Mouse (Mus musculus) embryonic facial prominence, embryonic 15.5 days (tissue): ENCODE data around the gene Olfr1337. TPM values are rescaled to one million over a fixed set of nuclear protein-coding genes. Genes with fewer than 3 reads are reported as not detected.
"Not testable (repeated sequence)": the region's sequence is repeated elsewhere in the genome, so short reads cannot be mapped to it uniquely, and the experiment has no call there.

Source experiments
- ATAC-seq: fragments of 200-750 bp; cut with Nextera tagmentation; 2 replicates; pipeline ENCODE4 v1.8.0; 2017; ENCODE audit warnings: low read depth, moderate TSS enrichment; ENCODE audit not compliant: insufficient number of reproducible peaks, low FRiP score, low TSS enrichment
- H3K27ac ChIP-seq: fragments of 300-500 bp; sonication (generic); replicated peaks from 2 replicates; pipeline ENCODE4 v1.5.1; 2015; ENCODE audit warnings: mild to moderate bottlenecking, inconsistent platforms
- H3K27me3 ChIP-seq: fragments of 300-500 bp; sonication (generic); 2 replicates; pipeline ENCODE4 v1.6.1; 2015; ENCODE audit warnings: inconsistent platforms
- H3K36me3 ChIP-seq: fragments of 300-500 bp; sonication (generic); 2 replicates; pipeline ENCODE4 v1.6.1; 2015; ENCODE audit warnings: mild to moderate bottlenecking, inconsistent platforms
- H3K4me1 ChIP-seq: fragments of 300-500 bp; sonication (generic); 2 replicates; pipeline ENCODE4 v1.6.1; 2015; ENCODE audit warnings: inconsistent platforms
- H3K4me2 ChIP-seq: fragments of 300-500 bp; sonication (generic); replicated peaks from 2 replicates; pipeline ENCODE4 v1.6.1; 2015; ENCODE audit warnings: mild to moderate bottlenecking, inconsistent platforms
- H3K4me3 ChIP-seq: fragments of 300-500 bp; sonication (generic); replicated peaks from 2 replicates; pipeline ENCODE4 v1.5.1; 2015; ENCODE audit warnings: mild to moderate bottlenecking, inconsistent platforms
- H3K9ac ChIP-seq: fragments of 300-500 bp; sonication (generic); 2 replicates; pipeline ENCODE4 v1.6.1; 2015; ENCODE audit warnings: inconsistent platforms
- H3K9me3 ChIP-seq: fragments of 300-500 bp; sonication (generic); replicated peaks from 2 replicates; pipeline ENCODE4 v1.6.1; 2016; ENCODE audit warnings: inconsistent platforms
- WGBS: fragments of 180-500 bp; shearing (Covaris S2); methylation state at CpG from one replicate; pipeline ENCODE4 v1.1.7; 2015; 5-methylcytosine and 5-hydroxymethylcytosine counted together
- polyA plus RNA-seq: library from polyadenylated mRNA; unstranded; fragments of >200 nt; fragmentation: Nextera tagmentation; extraction: Ambion mirVana; gene quantifications from 2 replicates; pipeline ENCODE4 v1.2.1, GENCODE M21; 2015

Gene Olfr1337
- not detected in 2 replicates for polyA plus RNA-seq

GRCm38 (mm10) chr4:118782486-118782885 is at the start of gene Olfr1337:
Gene Olfr1337, minus strand, starts transcription at chr4:118782586.
- Histone ChIP-seq H3K4me3 (no peak within 1 kb of the TSS), H3K9me3 (no peaks in the 10 kb centered on the region), H3K9ac (no peak within 1 kb of the TSS), H3K4me1 (no peaks in the 10 kb centered on the region), H3K27ac (no peak within 1 kb of the TSS), H3K27me3 (no peaks in the 10 kb centered on the region), H3K4me2 (no peak within 1 kb of the TSS), H3K36me3 (no peaks in the 10 kb centered on the region)
- 74% methylated on average over 2 of the region's 2 CpGs for WGBS
- no peak for ATAC-seq

- WGBS: 81% methylated on average over 1 of the region's 1 CpGs
- H3K9me3 ChIP-seq: no peaks in the 10 kb centered on the region
- no peak for ATAC-seq
Measured at GRCm38 (mm10) chr4:118818921-118819320, 36.5 kb upstream of the Olfr1337 start.

GRCm38 (mm10) chr4:118809844-118810243 is 27.5 kb upstream of the Olfr1337 start, which contains the start of gene Olfr1335:
Gene Olfr1335, minus strand, starts transcription at chr4:118809944.
- H3K9ac ChIP-seq: no peak within 1 kb of the TSS
- ATAC-seq: no peak
- no peaks in the 10 kb centered on the region for H3K36me3 ChIP-seq
- WGBS: 85% methylated on average over 4 of the region's 4 CpGs
- H3K27ac ChIP-seq: no peak within 1 kb of the TSS
- no peaks in the 10 kb centered on the region for H3K27me3 ChIP-seq
- H3K4me3 ChIP-seq: no peak within 1 kb of the TSS
- no peaks in the 10 kb centered on the region for H3K4me1 ChIP-seq
- no peaks in the 10 kb centered on the region for H3K9me3 ChIP-seq
- no peak within 1 kb of the TSS for H3K4me2 ChIP-seq

More at GRCm38 (mm10) chr4:118818921-118819320, 36.5 kb upstream of the Olfr1337 start:
- Histone ChIP-seq H3K4me1 (no peaks in the 10 kb centered on the region), H3K36me3 (no peaks in the 10 kb centered on the region), H3K9ac (no peak overlapping the region), H3K27me3 (no peaks in the 10 kb centered on the region), H3K27ac (no peak overlapping the region), H3K4me2 (no peak overlapping the region), H3K4me3 (no peak overlapping the region)

DNA sequence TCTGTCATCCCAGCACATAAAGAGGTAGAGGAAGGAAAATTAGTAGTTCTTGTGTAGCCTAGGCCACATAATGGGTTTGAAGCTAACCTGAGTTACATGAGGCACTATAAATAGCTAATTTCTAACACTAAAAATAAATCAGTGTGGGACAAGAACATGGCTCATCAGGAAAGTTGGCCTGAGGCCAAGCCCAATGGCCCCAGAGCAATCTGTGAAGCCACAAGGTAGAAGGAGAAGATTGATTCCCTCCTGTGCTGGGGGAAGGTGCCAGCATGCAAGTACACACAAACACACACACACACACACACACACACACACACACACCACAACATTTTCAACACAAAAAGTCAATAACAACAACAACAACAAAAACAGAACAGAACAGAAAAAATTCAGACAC is 10.4 kb upstream of the Olfr1337 start:
- not testable (repeated sequence) for H3K4me3 ChIP-seq, H3K9ac ChIP-seq, ATAC-seq, H3K27me3 ChIP-seq, H3K4me2 ChIP-seq, H3K9me3 ChIP-seq, H3K4me1 ChIP-seq, H3K27ac ChIP-seq, H3K36me3 ChIP-seq

GRCm38 (mm10) chr4:118758637-118759036 is 23.7 kb downstream of the Olfr1337 start, which contains the start of gene Olfr1338:
Gene Olfr1338, minus strand, starts transcription at chr4:118758737.
- Histone ChIP-seq H3K27me3 (no peaks in the 10 kb centered on the region), H3K9ac (no peak within 1 kb of the TSS), H3K36me3 (no peaks in the 10 kb centered on the region), H3K4me2 (no peak within 1 kb of the TSS), H3K4me1 (no peaks in the 10 kb centered on the region), H3K4me3 (no peak within 1 kb of the TSS), H3K27ac (no peak within 1 kb of the TSS), H3K9me3 (no peaks in the 10 kb centered on the region)
- ATAC-seq: no peak
- WGBS: 87% methylated on average over 1 of the region's 1 CpGs

GRCm38 (mm10) chr4:118741881-118742280 is 40.5 kb downstream of the Olfr1337 start:
- peaks cover 22% of the 10 kb centered on the region for H3K27me3 ChIP-seq
- H3K9me3 ChIP-seq: no peaks in the 10 kb centered on the region
- no peak for ATAC-seq
- H3K9ac ChIP-seq: no peak overlapping the region
- H3K4me1 ChIP-seq: no peaks in the 10 kb centered on the region
- WGBS: 8% methylated on average over 16 of the region's 16 CpGs
- no peak overlapping the region for H3K4me2 ChIP-seq
- H3K4me3 ChIP-seq: no peak overlapping the region
- H3K36me3 ChIP-seq: no peaks in the 10 kb centered on the region
- no peak overlapping the region for H3K27ac ChIP-seq

- H3K4me3 ChIP-seq: no peak overlapping the region
- H3K4me2 ChIP-seq: no peak overlapping the region
- H3K9me3 ChIP-seq: no peaks in the 10 kb centered on the region
- 7% methylated on average over 11 of the region's 11 CpGs for WGBS
- H3K27ac ChIP-seq: no peak overlapping the region
- no peaks in the 10 kb centered on the region for H3K4me1 ChIP-seq
- peaks cover 22% of the 10 kb centered on the region for H3K27me3 ChIP-seq
- no peak overlapping the region for H3K9ac ChIP-seq
- ATAC-seq: no peak
- no peaks in the 10 kb centered on the region for H3K36me3 ChIP-seq
Measured at GRCm38 (mm10) chr4:118740988-118741698, 41.2 kb downstream of the Olfr1337 start.

DNA sequence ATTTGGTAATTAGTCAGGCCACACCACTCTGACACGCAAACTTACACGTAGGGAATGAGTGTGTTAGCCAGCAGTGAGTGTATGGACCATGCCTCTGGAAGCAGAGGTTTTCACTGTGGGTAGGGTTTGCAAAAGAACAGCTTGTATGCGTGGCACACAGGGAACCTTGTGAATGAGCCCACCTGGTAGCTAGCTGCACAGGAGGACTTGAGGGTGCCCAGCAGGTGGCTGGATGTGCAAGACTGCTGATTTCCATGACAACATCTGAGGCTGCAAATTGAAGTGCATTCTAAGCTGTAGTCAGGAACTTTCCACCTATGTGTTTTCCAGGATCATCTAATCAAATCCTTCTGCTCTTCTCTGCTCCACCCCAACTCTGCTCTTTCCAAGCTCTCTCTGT is 42.8 kb downstream of the Olfr1337 start:
- peaks cover 22% of the 10 kb centered on the region for H3K27me3 ChIP-seq
- no peaks in the 10 kb centered on the region for H3K4me1 ChIP-seq
- 65% methylated on average over 3 of the region's 3 CpGs for WGBS
- H3K9me3 ChIP-seq: no peaks in the 10 kb centered on the region
- H3K27ac ChIP-seq: no peak overlapping the region
- no peaks in the 10 kb centered on the region for H3K36me3 ChIP-seq
- H3K4me2 ChIP-seq: no peak overlapping the region
- no peak overlapping the region for H3K9ac ChIP-seq
- H3K4me3 ChIP-seq: no peak overlapping the region
- ATAC-seq: no peak

DNA sequence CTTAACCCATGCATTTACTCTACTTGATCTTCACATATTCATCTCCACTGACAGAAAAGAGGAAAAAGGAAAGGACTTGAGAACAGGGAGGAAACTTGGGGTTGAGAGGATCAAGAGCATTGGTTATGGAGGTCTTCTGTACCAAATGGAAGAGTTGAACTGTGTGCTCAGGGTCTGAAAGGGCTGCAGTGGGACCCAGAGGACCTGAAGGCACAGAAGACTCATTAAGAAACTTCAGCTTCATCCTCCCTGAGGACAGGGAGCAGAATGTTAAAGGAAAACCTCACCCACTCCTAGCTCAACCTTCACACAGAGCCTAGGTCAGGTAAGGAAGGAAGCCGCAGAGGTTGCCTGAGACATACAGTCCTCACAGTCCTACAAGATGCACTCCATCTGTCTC is 50.5 kb downstream of the Olfr1337 start, which contains the start of gene Olfr1339:
Gene Olfr1339, plus strand, starts transcription at position 301 of the 400 bp plus-strand sequence.
- H3K4me1 ChIP-seq: no peaks in the 10 kb centered on the region
- no peak within 1 kb of the TSS for H3K4me3 ChIP-seq
- H3K36me3 ChIP-seq: no peaks in the 10 kb centered on the region
- H3K27me3 ChIP-seq: no peaks in the 10 kb centered on the region
- no peak for ATAC-seq
- H3K9me3 ChIP-seq: no peaks in the 10 kb centered on the region
- H3K9ac ChIP-seq: no peak within 1 kb of the TSS
- 100% methylated on average over 1 of the region's 1 CpGs for WGBS
- no peak within 1 kb of the TSS for H3K4me2 ChIP-seq
- H3K27ac ChIP-seq: no peak within 1 kb of the TSS

Other genes with a start within 250 kb of the Olfr1337 start
- 11.7 and 17.4 TPM in 2 replicates for gene Tmem125, start 238.5 kb downstream of the Olfr1337 start, polyA plus RNA-seq
- 2.3 and 3.3 TPM in 2 replicates for gene Cfap57, start 161.8 kb downstream of the Olfr1337 start, polyA plus RNA-seq
- 120 and 128 TPM in 2 replicates for gene Ebna1bp2, start 161.8 kb downstream of the Olfr1337 start, polyA plus RNA-seq
- gene Olfr62, start 123.6 kb downstream of the Olfr1337 start, polyA plus RNA-seq: 0.17 and 0.18 TPM in 2 replicates
- gene Olfr1342, start 89.8 kb downstream of the Olfr1337 start, polyA plus RNA-seq: 0.13 and 0.15 TPM in 2 replicates
- gene Olfr1341, start 79.1 kb downstream of the Olfr1337 start, polyA plus RNA-seq: 0.07 and 0.17 TPM in 2 replicates
- 0.44 and 0.50 TPM in 2 replicates for gene Olfr1340, start 62.4 kb downstream of the Olfr1337 start, polyA plus RNA-seq
- 0.08 and 0.22 TPM in 2 replicates for gene Olfr1339, start 50.4 kb downstream of the Olfr1337 start, polyA plus RNA-seq
- 0.19 and 0.37 TPM in 2 replicates for gene Olfr1338, start 23.8 kb downstream of the Olfr1337 start, polyA plus RNA-seq
- not detected in 2 replicates for gene Olfr1335, start 27.4 kb upstream of the Olfr1337 start, polyA plus RNA-seq
- not detected in 2 replicates for gene Olfr1333, start 53.7 kb upstream of the Olfr1337 start, polyA plus RNA-seq
- gene Olfr1331, start 82.1 kb upstream of the Olfr1337 start, polyA plus RNA-seq: not detected in 2 replicates
- 0.36 TPM in 1 of 2 replicates, not detected in the other for gene Olfr1330, start 106.0 kb upstream of the Olfr1337 start, polyA plus RNA-seq
- gene Olfr1329, start 134.9 kb upstream of the Olfr1337 start, polyA plus RNA-seq: 0.18 TPM in 1 of 2 replicates, not detected in the other
- gene Olfr1328, start 156.0 kb upstream of the Olfr1337 start, polyA plus RNA-seq: 0.07 TPM in 1 of 2 replicates, not detected in the other
- 0.16 TPM in 1 of 2 replicates, not detected in the other for gene Lao1, start 179.0 kb upstream of the Olfr1337 start, polyA plus RNA-seq